Mouse (Mus musculus): Measurements from ENCODE around the gene Rag2. TPM values are rescaled to one million over a fixed set of nuclear protein-coding genes. Genes with fewer than 3 reads are reported as not detected.
A peak's percentile ranks its signal among the peaks of the same experiment; 100 is the strongest.

Gene Rag2
- polyA plus RNA-seq, 1 experiment = not detected

DNA sequence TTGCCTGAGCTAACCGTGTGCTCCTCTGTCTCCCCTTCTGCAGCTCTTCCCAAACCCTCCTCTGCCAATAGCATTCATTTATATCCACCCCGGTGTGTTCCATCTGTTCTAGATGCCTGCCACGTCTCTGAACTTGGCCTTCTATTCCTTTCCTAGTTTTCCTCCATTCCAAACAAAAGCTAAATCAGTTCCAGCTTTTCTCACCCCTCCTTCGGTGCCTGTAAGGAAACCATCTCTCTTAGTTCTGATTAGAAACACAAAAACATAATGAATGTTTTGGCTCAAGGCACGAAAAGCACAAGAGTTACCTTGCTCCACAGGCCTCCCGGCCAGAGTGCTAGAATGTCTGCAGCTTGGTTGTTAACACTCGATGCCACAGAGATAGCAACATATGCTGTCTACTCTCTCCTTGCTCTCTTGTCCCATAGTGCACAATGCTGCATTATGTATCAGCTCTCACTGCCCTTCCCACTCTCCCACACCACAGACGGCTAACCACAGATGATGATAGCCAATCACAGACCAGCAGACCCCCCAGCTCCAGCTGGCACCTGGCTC is 24.7 kb downstream of the Rag2 start, which contains the start of the genes Rag1 and B230118H07Rik:
Rag1 (minus strand) TSS at position 388 of the 558 bp plus-strand sequence.
B230118H07Rik (minus strand) TSS at position 419 of the 558 bp plus-strand sequence.
- Histone ChIP-seq H3K4me3 (replicated peaks; ENCODE audit: extremely low read depth, low read depth, low read length) (no peak within 1 kb of the TSS), H3K4me1 (ENCODE audit: control insufficient read depth, insufficient read depth, low read length) (no peaks in the 10 kb centered on the region)
- 36% methylated on average over 8 of the region's 8 CpGs for WGBS
- no peak for DNase-seq
- TF ChIP-seq POLR2A (IDR thresholded peaks at IDR 0.05; ENCODE audit: borderline replicate concordance, extremely low read depth, low read depth, low read length) (no peak), CTCF (IDR thresholded peaks at IDR 0.05; ENCODE audit: insufficient read depth, low read length) (no peak)

DNA sequence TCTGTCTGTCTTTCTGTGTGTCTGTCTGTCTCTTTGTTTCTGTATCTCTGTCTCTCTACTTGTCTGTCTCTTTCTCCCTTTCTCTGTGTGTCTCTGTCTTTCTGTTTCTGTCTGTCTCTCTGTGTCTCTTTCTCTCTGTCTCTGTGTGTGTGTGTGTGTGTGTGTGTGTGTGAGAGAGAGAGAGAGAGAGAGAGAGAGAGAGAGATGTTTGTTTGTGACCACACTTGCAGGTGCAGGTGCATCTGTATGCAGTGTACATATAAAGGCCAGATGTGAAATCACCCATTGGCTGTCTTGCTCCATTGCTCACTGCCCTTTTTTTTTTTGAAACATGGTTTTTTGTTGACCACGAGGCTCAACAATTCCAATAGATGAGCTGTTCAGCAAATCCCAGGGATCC is 25.9 kb downstream of the Rag2 start:
- no peaks in the 10 kb centered on the region for H3K4me1 ChIP-seq (ENCODE audit: control insufficient read depth, insufficient read depth, low read length)

DNA sequence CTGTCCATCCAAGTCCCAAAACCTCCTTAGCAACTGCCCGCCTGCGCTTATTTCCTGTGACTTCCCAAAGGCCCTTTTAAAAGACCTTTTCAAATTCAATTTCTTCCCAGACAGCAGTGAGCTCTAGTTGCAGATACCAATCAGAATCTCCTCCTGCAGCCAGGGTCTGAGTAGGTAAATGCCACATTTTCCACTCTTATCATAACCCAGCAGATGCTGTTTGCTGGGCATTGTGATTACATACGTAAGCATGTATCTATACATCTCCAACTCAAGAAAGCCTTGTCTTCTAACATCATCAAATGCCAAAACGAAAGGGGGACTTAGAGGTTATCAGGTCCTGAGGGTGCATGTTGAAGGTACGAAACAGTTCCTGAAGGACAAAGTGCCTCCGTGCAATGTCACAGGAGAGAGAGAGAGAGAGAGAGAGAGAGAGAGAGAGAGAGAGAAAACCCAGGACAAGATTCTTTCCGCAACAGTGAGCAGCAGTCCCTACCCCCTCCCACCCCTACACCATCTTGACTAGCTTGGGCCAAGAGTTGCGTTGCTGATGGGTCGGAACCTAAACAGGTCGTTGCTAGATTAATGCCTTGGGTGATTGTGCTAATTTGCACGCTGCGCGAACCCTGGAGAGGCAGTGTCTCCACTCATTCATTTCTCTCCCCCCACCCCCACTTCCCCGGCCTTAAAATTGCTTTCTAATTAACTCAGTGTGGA is 27.8 kb downstream of the Rag2 start:
- Histone ChIP-seq H3K4me3 (replicated peaks; ENCODE audit: extremely low read depth, low read depth, low read length) (no peak overlapping the region), H3K4me1 (ENCODE audit: control insufficient read depth, insufficient read depth, low read length) (no peaks in the 10 kb centered on the region)
- 42% methylated on average over 14 of the region's 14 CpGs for WGBS

More for the DNA sequence above, 25.9 kb downstream of the Rag2 start:
- H3K4me3 ChIP-seq (replicated peaks; ENCODE audit: extremely low read depth, low read depth, low read length) = no peak overlapping the region
- TF ChIP-seq POLR2A (IDR thresholded peaks at IDR 0.05; ENCODE audit: borderline replicate concordance, extremely low read depth, low read depth, low read length) (no peak), CTCF (IDR thresholded peaks at IDR 0.05; ENCODE audit: insufficient read depth, low read length) (no peak)
- no peak for DNase-seq
- 32% methylated on average over 1 of the region's 1 CpGs for WGBS

DNA sequence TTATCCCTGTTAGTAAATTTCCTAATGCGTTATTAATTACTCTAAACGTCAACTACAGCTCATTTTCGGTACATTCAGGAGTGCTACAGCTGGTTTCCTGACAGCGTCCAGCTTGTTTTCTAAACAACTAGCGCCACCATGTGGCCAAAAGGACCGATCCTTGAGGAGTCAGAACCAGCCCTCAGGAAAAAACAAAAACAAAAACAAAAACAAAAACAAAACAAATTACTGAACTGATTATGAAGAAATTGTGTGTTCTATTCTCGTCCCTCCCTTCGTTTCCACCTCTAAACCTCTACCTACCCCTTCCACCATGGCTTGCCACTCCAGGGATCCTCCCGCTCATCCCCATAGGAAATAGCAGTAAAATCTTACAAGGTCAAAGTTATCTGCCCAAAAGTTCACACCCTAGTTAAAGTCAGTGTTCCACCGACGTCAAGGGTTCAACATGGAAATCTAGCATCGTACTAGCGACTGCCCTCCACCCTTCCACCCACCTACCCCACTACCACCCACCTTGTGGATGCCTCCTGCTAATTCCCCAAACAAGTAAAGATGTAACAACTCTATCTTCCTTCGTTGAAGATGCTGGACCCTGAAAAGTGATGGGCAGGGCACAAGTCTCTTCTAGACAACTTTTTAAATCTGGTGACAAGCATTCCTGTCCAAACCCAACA is 28.5 kb downstream of the Rag2 start:
- TF ChIP-seq POLR2A (IDR thresholded peaks at IDR 0.05; ENCODE audit: borderline replicate concordance, extremely low read depth, low read depth, low read length) (no peak), CTCF (IDR thresholded peaks at IDR 0.05; ENCODE audit: insufficient read depth, low read length) (peak; percentile 65)
- WGBS = 18% methylated on average over 14 of the region's 14 CpGs
- peak; percentile 59 for DNase-seq
- Histone ChIP-seq H3K4me1 (ENCODE audit: control insufficient read depth, insufficient read depth, low read length) (no peaks in the 10 kb centered on the region), H3K4me3 (replicated peaks; ENCODE audit: extremely low read depth, low read depth, low read length) (no peak overlapping the region)

More for the DNA sequence above, 27.8 kb downstream of the Rag2 start:
- TF ChIP-seq CTCF (IDR thresholded peaks at IDR 0.05; ENCODE audit: insufficient read depth, low read length) = no peak
- TF ChIP-seq POLR2A (IDR thresholded peaks at IDR 0.05; ENCODE audit: borderline replicate concordance, extremely low read depth, low read depth, low read length) = no peak
- DNase-seq = no peak

DNA sequence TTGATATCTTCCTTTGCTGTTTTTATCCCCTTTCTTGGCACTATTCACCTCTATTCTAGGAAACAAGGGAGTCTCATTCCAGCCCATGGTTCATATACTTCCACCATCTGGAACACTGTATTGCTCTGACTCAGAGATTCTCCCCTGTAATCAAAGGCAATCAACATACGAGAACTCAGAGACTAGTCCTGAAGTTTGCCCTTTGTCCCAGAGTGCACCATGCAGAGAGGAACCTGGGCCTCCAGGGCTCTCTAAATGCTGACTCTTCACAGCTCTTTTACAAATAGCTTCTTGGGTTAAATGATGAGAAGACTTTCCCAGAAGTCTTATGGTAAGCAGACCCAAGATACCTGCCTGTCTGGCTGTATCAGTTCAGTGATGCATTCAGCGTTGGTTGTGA is 36.0 kb downstream of the Rag2 start:
- Histone ChIP-seq H3K4me1 (ENCODE audit: control insufficient read depth, insufficient read depth, low read length) (no peaks in the 10 kb centered on the region), H3K4me3 (replicated peaks; ENCODE audit: extremely low read depth, low read depth, low read length) (no peak overlapping the region)
- DNase-seq = no peak
- TF ChIP-seq POLR2A (IDR thresholded peaks at IDR 0.05; ENCODE audit: borderline replicate concordance, extremely low read depth, low read depth, low read length) = no peak
- TF ChIP-seq CTCF (IDR thresholded peaks at IDR 0.05; ENCODE audit: insufficient read depth, low read length) = no peak
- 72% methylated on average over 2 of the region's 2 CpGs for WGBS

DNA sequence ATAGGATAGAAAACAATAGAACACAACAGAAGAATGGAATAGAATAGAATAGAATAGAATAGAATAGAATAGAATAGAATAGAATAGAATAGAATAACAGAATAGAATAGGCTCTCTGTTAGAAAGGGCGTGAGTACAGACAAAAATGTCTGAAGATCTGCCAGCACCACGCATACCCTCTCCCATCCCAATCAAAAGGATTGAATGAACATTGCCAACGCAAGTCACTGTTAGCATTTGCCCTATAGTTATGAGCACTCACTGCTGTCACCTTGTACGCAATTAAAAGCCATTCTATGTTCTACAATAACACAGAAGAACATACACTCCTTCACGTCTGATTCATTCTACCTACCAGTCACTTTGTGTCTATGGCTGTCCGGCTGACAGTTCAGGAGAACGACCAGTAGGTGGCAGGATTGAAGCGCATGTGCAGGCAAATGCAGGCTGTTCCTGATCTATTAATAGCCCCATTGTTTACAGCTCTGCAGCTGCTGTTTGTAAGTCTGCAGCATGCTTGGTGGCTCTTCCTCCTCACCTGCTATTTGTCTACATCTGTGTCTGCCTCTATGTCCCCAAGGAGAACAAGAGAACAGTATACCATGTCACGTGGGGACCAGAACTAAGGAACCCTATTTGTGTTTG is 40.7 kb downstream of the Rag2 start:
- 21% methylated on average over 9 of the region's 9 CpGs for WGBS
- H3K4me3 ChIP-seq (replicated peaks; ENCODE audit: extremely low read depth, low read depth, low read length) = no peak overlapping the region
- no peaks in the 10 kb centered on the region for H3K4me1 ChIP-seq (ENCODE audit: control insufficient read depth, insufficient read depth, low read length)
- TF ChIP-seq CTCF (IDR thresholded peaks at IDR 0.05; ENCODE audit: insufficient read depth, low read length) (peak; percentile 89), POLR2A (IDR thresholded peaks at IDR 0.05; ENCODE audit: borderline replicate concordance, extremely low read depth, low read depth, low read length) (no peak)
- peak; percentile 59 for DNase-seq

DNA sequence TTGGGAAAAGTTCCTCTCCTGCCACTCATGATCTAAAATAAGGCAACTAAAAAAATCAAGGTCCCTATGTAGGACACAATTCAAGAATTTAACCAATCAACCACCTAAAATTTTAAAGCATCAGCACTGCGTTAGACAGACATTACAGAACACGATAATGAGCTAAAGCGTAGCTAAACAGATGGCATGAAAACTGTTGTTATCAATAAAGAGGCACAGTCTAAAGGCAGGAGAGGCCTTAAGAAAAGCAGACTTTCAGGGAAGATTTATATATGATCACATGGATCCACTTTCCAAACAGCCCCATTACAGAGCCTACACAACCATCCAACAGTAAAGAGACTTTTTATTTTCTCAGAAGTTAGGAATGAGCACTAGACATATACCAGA is 41.2 kb downstream of the Rag2 start:
- TF ChIP-seq CTCF (IDR thresholded peaks at IDR 0.05; ENCODE audit: insufficient read depth, low read length) = no peak
- no peak for TF ChIP-seq POLR2A (IDR thresholded peaks at IDR 0.05; ENCODE audit: borderline replicate concordance, extremely low read depth, low read depth, low read length)
- H3K4me3 ChIP-seq (replicated peaks; ENCODE audit: extremely low read depth, low read depth, low read length) = no peak overlapping the region
- no peaks in the 10 kb centered on the region for H3K4me1 ChIP-seq (ENCODE audit: control insufficient read depth, insufficient read depth, low read length)
- DNase-seq = no peak
- 95% methylated on average over 3 of the region's 3 CpGs for WGBS

DNA sequence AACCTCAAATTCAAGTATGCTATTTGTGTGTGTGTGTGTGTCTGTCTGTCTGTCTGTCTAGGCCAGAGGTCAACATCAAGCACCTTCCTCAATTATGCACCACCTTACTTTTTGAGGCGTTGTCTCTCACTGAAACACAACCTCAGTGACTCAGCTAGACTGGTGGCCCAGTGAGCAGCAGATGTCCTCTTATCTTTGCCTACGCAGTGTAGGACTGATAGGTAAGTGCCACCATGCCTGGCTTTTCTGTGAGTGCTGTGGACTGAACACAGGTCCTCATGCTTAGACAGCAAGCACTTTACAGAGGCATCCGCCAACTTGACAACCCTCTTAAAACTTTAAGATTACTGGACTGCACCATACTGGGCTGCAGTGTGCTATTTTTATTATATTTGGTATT is 44.2 kb downstream of the Rag2 start:
- TF ChIP-seq CTCF (IDR thresholded peaks at IDR 0.05; ENCODE audit: insufficient read depth, low read length) (no peak), POLR2A (IDR thresholded peaks at IDR 0.05; ENCODE audit: borderline replicate concordance, extremely low read depth, low read depth, low read length) (no peak)
- DNase-seq = no peak
- H3K4me3 ChIP-seq (replicated peaks; ENCODE audit: extremely low read depth, low read depth, low read length) = no peak overlapping the region
- H3K4me1 ChIP-seq (ENCODE audit: control insufficient read depth, insufficient read depth, low read length) = no peaks in the 10 kb centered on the region
- WGBS = 82% methylated on average over 3 of the region's 3 CpGs

DNA sequence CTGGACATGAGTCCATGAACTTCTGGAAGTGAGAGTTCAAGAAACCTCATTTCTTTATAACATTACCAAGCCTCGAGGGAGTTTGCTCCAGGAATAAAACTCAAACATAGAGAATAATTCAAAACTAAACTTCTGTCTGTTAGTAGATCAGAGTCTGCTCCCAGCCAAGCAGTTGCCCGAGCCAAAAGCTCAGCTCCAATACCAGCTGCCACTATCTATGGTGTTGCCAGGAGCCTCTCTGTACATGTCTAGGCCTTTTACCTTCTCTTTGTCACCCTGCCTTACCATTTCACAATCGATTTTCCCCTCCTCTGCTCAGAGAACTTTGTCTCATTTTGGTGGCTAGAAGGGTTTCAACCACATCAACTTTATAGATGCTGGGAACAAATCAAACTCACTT is 49.0 kb downstream of the Rag2 start:
- TF ChIP-seq CTCF (IDR thresholded peaks at IDR 0.05; ENCODE audit: insufficient read depth, low read length) (no peak), POLR2A (IDR thresholded peaks at IDR 0.05; ENCODE audit: borderline replicate concordance, extremely low read depth, low read depth, low read length) (no peak)
- no peak overlapping the region for H3K4me3 ChIP-seq (replicated peaks; ENCODE audit: extremely low read depth, low read depth, low read length)
- no peak for DNase-seq
- 55% methylated on average over 3 of the region's 3 CpGs for WGBS
- peaks cover 2% of the 10 kb centered on the region; the same call in 1 of the 2 replicates for H3K4me1 ChIP-seq (ENCODE audit: control insufficient read depth, insufficient read depth, low read length)

All from lung, adult 2 months (tissue).